Mouse (Mus musculus) heart, embryonic 16.5 days (tissue): ENCODE measurements at regions not wholly inside any gene's neighbourhood (a gene's known extent, or its start where the extent isn't known, plus 50 kb on each side); places are given as distances from the start of the nearest gene placed in this dataset.
A peak's percentile ranks its signal among the peaks of the same experiment; 100 is the strongest.

ENCODE experiments used
- ATAC-seq: fragments of 200-750 bp; cut with Nextera tagmentation; replicated peaks from 2 replicates; pipeline ENCODE4 v1.8.0; 2017; ENCODE audit warnings: moderate number of reproducible peaks; ENCODE audit not compliant: insufficient read depth, low FRiP score; ENCODE audit errors: extremely low read depth
- H3K27ac ChIP-seq: fragments of 300-500 bp; sonication (generic); 2 replicates; pipeline ENCODE4 v1.5.1; 2014; ENCODE audit warnings: mild to moderate bottlenecking, low read length, control low read depth, moderate library complexity
- H3K27me3 ChIP-seq: fragments of 300-500 bp; sonication (generic); 2 replicates; pipeline ENCODE4 v1.6.1; 2014; ENCODE audit warnings: low read length, mixed read lengths; ENCODE audit not compliant: control insufficient read depth, insufficient read depth
- H3K36me3 ChIP-seq: fragments of 300-500 bp; sonication (generic); 2 replicates; pipeline ENCODE4 v1.6.1; 2014; ENCODE audit not compliant: control insufficient read depth, insufficient read depth
- H3K4me1 ChIP-seq: fragments of 300-500 bp; sonication (generic); 2 replicates; pipeline ENCODE4 v1.6.1; 2014; ENCODE audit warnings: low read length, mixed read lengths; ENCODE audit not compliant: control insufficient read depth, insufficient read depth
- H3K4me2 ChIP-seq: fragments of 300-500 bp; sonication (generic); 2 replicates; pipeline ENCODE4 v1.6.1; 2014; ENCODE audit warnings: low read depth, mild to moderate bottlenecking, control low read depth, low read length
- H3K4me3 ChIP-seq: fragments of 300-500 bp; sonication (generic); 2 replicates; pipeline ENCODE4 v1.5.1; 2014; ENCODE audit warnings: mild to moderate bottlenecking, control low read depth, low read length
- H3K9ac ChIP-seq: fragments of 300-500 bp; sonication (generic); 2 replicates; pipeline ENCODE4 v1.6.1; 2014; ENCODE audit warnings: low read length, control low read depth
- H3K9me3 ChIP-seq: fragments of 300-500 bp; sonication (generic); replicated peaks from 2 replicates; pipeline ENCODE4 v1.6.1; 2016; ENCODE audit warnings: low read length; ENCODE audit not compliant: control insufficient read depth
- WGBS: fragments of 180-500 bp; shearing (Covaris S2); extraction: QIAGEN DNeasy Blood & Tissue Kit; methylation state at CpG from one replicate; pipeline ENCODE4 v1.1.7; 2014; 5-methylcytosine and 5-hydroxymethylcytosine counted together

DNA sequence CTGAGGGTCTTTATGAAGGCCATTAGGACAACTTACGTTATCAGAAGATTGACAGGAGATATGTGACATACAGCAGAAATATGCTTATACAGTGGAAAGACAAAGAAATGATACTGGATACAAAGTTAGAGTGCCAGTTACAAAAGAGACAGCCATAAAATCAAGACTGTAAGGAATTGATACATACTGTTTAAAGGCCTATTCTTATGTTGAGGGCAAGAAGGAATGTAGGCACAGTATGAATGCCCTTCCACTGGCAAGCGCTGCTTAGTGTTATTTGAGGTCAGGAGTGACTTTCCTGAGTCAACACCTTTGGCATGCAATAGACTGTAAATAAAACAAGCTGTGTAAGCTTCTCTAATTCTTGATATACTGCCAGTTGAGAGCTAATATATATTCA, 421.5 kb downstream of the Frk start:
- 72% methylated on average over 2 of the region's 2 CpGs for WGBS
- Histone ChIP-seq H3K4me3 (no peak overlapping the region), H3K36me3 (no peaks in the 10 kb centered on the region), H3K27me3 (no peaks in the 10 kb centered on the region), H3K27ac (no peak overlapping the region), H3K9me3 (no peaks in the 10 kb centered on the region), H3K9ac (no peak overlapping the region), H3K4me1 (no peaks in the 10 kb centered on the region), H3K4me2 (no peak overlapping the region)
- no peak for ATAC-seq

- Histone ChIP-seq H3K4me1 (peaks cover 4% of the 10 kb centered on the region), H3K9ac (no peak overlapping the region), H3K4me2 (peak overlapping the region; percentile 28; the same call in 1 of the 2 replicates), H3K27ac (peak overlapping the region; percentile 81), H3K9me3 (no peaks in the 10 kb centered on the region), H3K36me3 (no peaks in the 10 kb centered on the region), H3K4me3 (no peak overlapping the region), H3K27me3 (no peaks in the 10 kb centered on the region)
- ATAC-seq, result no peak
- 38% methylated on average over 2 of the region's 2 CpGs for WGBS
Measured at GRCm38 (mm10) chr10:34912153-34912723, 429.0 kb downstream of the Frk start.
